Mouse (Mus musculus) embryo, embryonic 10 days (tissue): ENCODE measurements around the gene Arhgef12.

ENCODE experiments used
- DNase-seq: peaks from one replicate; pipeline ENCODE4 v3.0.0-alpha.2; 2015; ENCODE audit warnings: low spot score

Gene Arhgef12

DNA sequence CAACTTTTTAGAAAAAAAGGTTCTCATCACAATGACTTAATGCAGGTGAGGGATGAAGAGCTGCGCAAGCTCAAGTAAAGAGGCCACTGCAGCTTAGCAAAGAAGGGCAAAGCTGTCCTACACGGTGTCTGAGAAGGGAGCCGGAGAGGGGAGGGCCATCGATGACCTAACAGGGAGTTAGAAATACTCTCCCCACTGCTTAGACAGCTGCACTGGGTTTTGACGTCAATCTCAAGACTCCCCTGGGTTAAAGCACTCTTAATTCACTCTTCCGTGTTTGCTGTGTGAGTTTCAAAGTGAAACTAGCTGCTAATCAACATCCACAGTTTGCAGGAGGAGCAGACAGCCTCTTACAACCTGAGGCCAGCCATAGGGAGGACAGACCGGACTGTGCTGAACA lies 30.9 kb downstream of the Arhgef12 start:
- no peak for DNase-seq

DNA sequence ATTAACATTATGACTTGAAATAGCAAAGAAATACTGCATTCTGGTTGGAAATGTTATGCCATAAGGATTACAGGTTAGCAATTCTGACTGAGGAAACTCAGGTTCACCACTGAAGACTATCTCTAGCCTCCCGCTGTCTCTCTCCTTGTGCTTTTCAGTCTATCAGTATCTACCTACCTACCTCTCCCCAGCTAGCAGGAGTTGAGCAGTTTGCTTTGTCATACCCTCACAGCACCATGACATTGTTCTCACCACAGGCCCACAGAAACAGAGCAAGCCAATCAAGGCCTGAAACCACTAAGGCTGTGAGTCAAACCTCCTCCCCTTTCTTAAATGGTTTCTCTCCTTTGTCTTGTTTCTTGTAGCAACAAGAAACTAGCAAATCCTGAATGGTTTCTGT lies 32.4 kb downstream of the Arhgef12 start:
- DNase-seq: no peak

DNA sequence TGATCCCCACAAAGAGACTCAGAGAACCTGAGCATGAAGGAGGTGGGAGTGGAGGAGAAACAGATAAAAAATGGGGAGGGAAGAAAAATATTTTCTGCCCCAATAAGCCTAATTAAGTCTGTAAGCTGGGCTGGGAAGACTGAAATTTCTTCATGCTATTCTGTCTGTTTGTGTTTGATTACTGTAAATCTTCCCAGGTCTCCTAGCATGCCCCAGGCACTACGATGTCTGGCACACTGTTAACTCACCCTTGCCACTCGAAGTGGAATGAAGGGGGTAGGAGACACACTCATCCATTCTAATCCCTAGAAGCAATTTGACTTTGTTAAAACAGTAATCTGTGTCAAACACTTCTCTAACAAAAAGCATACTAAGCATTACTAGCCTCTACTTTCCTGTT lies 35.3 kb downstream of the Arhgef12 start:
- no peak for DNase-seq

- no peak for DNase-seq
These were observed 35.9 kb downstream of the Arhgef12 start for GRCm38 (mm10) chr9:43071176-43071575.

DNA sequence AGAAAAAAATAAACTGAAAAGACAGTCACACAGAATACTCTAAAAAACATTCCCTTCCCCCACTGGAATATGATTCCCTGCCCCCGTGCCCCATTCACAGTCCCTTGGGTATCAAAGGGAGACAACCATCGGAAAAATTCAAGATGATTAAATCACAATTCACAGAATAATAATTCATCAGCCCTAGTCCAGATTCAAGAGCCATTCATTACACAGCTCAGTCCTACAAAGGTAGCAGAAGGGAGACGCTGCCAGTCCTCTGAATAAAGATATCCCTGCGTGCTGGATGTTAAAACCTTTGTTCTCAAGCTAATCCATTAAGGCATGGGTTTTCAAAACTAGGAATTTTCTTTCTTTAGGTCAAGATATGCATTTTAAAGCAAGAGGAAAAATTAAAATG lies 36.5 kb downstream of the Arhgef12 start:
- no peak for DNase-seq

GRCm38 (mm10) chr9:43070153-43070552 lies 36.9 kb downstream of the Arhgef12 start:
- no peak for DNase-seq

DNA sequence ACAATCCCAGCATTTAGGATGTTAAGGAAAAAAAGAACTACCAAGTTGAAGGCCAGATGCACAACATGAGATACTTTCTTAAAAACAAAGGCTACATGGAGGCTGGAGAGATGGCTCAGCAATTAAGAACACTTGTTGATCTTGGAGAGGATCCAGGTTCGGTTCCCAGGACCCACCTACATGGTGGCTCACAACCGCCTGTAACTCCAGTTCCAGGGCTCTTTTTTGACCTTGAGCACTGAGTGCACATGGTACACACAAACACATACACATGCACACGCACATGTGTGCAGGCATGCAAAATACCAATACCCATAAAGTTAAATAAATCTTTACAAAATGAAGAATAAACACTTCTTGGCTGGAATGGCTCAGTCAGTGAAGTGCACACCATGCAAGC lies 39.1 kb downstream of the Arhgef12 start:
- no peak for DNase-seq

DNA sequence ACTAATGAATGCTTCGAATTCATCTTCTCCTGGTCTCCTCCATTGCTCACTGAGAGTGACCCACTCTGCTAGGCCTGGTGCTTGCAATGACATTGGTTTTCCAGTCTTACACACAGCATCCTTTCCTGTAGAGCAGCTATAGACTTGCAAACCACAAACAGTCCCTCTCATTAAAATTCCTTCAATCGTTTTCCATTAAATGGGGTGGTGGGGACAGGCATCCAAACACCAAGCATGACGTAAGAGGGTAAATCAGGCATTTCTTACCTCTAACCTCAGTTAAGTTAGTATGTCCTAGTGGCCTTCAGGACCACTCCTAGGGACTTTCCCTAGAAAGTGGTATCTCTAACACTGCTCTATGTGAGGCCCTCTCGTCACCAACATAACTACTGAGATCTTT lies 41.8 kb downstream of the Arhgef12 start:
- no peak for DNase-seq

GRCm38 (mm10) chr9:43061545-43061944 lies 45.5 kb downstream of the Arhgef12 start:
- no peak for DNase-seq

DNA sequence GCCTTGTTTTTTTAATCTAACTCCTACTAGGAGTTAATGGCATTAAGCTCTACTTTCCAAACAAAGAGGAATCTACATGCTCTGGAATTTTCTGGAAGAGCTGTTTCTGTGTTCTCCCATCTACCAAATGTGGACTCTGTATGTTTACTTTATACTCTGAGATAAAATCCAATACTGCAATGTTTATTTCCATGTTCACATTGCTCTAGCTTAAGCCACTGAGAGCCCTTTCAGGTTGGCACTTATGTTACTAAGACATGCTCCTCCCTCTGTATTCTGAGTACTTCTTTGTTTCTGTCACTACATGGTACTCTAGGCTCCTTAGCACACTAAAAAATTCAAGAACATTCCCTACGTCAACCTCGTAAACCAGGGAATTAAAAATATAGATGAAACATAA lies 56.6 kb downstream of the Arhgef12 start:
- DNase-seq: no peak

- DNase-seq: no peak
These were observed 62.6 kb downstream of the Arhgef12 start for GRCm38 (mm10) chr9:43044481-43044880.

DNA sequence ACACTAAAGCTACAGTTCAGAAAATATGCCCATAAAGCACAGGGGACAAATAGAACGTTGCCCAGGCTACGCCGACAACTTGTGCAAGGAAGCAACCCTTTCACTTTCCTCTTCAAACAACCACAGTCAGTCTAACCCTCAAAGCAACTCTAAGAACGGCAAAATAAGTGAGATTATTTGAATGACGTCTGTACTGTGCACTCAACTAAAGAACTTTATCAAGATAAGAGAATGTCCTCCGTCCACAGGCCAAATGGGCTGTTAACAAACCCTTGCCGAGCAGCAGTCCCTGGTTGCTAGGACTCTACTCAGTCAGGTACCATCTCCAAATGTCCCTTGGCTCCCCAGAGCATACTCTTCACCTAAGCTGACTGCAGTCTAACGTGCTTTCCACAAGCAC lies 68.6 kb downstream of the Arhgef12 start:
- DNase-seq: no peak

GRCm38 (mm10) chr9:43035208-43035607 lies 71.8 kb downstream of the Arhgef12 start:
- DNase-seq: no peak

- DNase-seq: no peak
These were observed 72.8 kb downstream of the Arhgef12 start for GRCm38 (mm10) chr9:43034273-43034672.

DNA sequence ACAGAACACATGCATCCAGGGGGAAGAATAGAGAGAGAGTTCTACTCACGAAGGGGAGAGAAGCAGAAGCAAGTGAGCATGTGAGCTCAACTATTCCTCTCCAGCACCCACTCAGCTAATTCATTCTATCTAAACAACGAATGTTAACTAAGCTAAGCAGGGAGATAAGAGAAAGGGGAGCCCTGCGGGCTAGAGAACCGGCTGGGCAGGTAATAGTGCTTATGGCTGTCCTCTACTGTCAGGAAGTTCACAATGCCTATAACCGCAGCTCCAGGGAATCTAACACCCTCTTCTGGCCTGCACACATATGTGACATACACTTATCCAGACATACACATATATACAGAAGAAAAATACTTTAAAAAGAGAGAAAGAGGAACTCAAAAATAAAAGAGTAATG lies 79.3 kb downstream of the Arhgef12 start:
- DNase-seq: no peak

DNA sequence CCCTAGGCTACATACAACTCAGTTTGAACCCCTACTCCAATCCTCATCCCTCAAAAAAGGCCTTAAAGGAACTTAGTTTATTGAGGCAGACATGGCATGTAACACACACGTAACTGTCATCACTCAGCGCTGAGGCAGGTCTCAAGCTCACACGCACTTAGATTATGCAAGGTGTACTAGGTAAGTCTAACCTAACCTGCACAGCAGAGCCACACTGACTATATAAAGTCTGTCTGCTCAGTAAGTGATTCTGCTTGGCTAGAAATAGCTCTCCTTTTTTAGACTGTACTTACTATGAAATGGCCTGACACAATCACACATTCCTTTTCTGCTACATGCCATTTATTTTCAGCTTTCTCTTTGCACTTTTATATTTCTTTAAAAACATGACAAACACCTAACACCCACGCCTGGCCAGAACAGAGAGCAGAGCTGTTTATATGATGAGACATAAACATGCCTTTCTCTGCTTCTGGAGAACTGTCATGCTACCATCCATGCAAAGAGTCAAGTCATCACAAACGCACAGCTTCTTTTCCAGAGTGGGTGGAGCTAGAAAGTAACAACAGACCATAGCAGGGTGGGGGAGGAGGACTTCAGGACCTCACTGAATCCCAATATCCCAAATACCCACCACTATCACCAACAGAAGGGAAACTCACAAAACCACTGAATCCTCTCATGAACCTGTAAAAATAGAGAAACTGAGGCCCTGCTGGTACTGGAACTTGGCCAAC lies 85.4 kb downstream of the Arhgef12 start:
- DNase-seq: no peak

- no peak for DNase-seq
These were observed 87.4 kb downstream of the Arhgef12 start for GRCm38 (mm10) chr9:43019656-43020055.

- DNase-seq: no peak
These were observed 91.3 kb downstream of the Arhgef12 start for GRCm38 (mm10) chr9:43015786-43016185.

GRCm38 (mm10) chr9:43015366-43015765 lies 91.7 kb downstream of the Arhgef12 start:
- no peak for DNase-seq

GRCm38 (mm10) chr9:43014886-43015285 lies 92.2 kb downstream of the Arhgef12 start:
- DNase-seq: no peak

DNA sequence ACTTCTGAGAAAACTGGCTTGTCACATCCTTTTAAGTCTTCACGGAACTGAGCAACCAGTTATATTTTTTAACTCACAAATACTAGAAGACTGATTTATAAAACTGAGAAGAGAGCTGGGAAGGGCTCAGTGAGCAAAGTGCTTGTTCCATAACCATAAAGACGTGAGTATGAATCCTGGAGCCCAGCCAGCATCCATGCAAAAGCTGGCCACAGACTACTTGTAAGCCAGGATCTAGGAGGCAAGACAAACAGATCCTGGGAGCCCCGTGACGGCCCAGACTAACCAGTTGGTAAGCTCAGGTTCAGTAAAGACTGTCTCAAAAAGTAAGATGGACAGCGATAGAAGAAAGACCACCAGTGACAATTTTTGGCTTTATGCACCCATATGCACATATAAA lies 94.5 kb downstream of the Arhgef12 start:
- no peak for DNase-seq

DNA sequence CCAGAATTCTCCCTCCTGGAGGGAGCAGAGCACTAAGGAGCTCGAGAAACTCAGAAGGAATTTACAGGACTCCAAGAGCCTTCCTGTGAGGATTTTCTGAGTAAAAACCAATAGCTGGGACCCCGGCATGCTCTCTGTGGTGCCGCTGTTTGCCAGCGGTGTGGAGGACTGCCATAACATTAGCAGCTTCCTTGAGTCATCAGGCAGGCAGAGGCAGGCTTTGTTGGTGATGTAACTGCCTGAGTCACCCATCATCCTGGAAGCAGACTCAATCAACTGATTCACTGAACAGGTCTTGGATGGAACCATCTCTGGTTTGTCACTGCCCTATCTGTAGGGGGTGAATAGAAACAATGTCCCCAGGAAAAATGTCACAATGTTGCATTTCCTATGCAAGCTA lies 96.0 kb downstream of the Arhgef12 start:
- no peak for DNase-seq

GRCm38 (mm10) chr9:43003881-43004280 lies 103.2 kb downstream of the Arhgef12 start:
- DNase-seq: no peak

DNA sequence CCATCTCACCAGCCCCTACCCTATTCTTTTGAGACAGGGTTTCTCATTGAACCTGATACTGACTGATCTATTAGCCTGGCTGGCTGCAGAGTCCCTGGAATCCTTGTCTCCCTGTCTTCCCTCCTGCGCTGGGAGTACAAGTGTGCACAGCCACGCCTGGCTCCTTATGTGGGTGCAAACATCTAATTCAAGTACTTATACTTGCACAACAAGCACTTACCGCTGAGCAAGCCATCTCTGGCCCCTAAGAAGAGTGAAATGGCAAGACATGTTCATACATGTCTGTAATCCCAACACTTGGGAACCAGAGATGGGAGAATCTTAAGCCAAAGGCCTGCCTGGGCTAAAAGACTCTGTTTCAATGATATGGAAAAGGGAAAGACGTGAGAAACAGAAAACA lies 104.0 kb downstream of the Arhgef12 start:
- no peak for DNase-seq
